Mouse (Mus musculus): ENCODE measurements at regions not wholly inside any gene's neighbourhood (a gene's known extent, or its start where the extent isn't known, plus 50 kb on each side); places are given as distances from the start of the nearest gene placed in this dataset.
"Not testable (repeated sequence)": the region's sequence is repeated elsewhere in the genome, so short reads cannot be mapped to it uniquely, and the experiment has no call there.

DNA sequence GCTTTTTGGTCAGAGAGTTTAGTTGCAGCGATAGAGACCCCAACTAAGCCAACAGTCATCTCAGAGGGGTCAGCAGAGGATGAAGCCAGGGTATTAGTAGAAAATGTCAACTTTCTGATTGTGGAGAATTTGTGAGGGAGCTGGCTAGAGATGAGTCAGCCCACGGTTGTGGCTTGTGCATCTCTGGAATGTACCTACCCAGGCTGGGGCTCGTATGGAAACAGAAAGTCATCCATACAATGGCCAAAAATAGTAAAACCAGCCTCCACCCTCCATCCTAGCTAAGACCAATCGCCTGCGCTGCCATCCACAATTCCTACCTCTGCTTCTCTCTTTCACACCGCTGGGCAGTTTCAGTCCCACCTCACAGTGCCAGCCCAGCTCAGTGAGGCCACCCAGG lies 94.9 kb downstream of the Gm5426 start:
- Histone ChIP-seq H3K4me2 (replicated peaks) (no peak overlapping the region), H3K4me3 (replicated peaks) (no peak overlapping the region), H3K36me3 (no peaks in the 10 kb centered on the region), H3K9ac (no peak overlapping the region), H3K27ac (no peak overlapping the region), H3K4me1 (replicated peaks) (0 out of 2 replicates have a peak, but pooled peaks cover 3% of the 10 kb centered on the region), H3K27me3 (replicated peaks) (no peaks in the 10 kb centered on the region), H3K9me3 (no peaks in the 10 kb centered on the region)
- no peak for ATAC-seq
- WGBS, result 79% methylated on average over 6 of the region's 6 CpGs

DNA sequence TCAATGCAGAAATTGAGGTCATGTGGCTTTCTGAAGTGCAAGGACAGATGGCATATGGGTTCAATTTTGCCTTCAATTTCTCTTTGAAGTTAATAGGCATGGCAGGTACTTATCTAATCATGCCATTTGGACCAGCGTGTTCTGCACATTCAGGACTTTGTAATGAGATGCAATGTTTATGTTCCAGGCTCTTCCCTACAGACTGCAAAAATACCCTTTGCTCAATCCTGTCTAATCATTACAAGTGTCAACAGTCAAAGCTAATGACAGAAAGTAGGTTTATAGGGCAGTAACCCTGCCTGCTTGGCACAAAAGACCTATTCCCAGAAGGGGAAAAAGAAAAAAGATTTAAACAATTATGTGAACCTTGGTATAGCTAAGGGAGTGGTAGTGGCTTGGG lies 96.5 kb downstream of the Gm5426 start:
- no peak overlapping the region for H3K4me3 ChIP-seq (replicated peaks)
- H3K9me3 ChIP-seq, result no peaks in the 10 kb centered on the region
- no peak overlapping the region for H3K4me2 ChIP-seq (replicated peaks)
- WGBS, result 32% methylated on average over 1 of the region's 1 CpGs
- no peak overlapping the region for H3K9ac ChIP-seq
- H3K36me3 ChIP-seq, result no peaks in the 10 kb centered on the region
- no peak overlapping the region for H3K27ac ChIP-seq
- peak; percentile 80 for ATAC-seq
- H3K27me3 ChIP-seq (replicated peaks), result no peaks in the 10 kb centered on the region
- 0 out of 2 replicates have a peak, but pooled peaks cover 3% of the 10 kb centered on the region for H3K4me1 ChIP-seq (replicated peaks)

DNA sequence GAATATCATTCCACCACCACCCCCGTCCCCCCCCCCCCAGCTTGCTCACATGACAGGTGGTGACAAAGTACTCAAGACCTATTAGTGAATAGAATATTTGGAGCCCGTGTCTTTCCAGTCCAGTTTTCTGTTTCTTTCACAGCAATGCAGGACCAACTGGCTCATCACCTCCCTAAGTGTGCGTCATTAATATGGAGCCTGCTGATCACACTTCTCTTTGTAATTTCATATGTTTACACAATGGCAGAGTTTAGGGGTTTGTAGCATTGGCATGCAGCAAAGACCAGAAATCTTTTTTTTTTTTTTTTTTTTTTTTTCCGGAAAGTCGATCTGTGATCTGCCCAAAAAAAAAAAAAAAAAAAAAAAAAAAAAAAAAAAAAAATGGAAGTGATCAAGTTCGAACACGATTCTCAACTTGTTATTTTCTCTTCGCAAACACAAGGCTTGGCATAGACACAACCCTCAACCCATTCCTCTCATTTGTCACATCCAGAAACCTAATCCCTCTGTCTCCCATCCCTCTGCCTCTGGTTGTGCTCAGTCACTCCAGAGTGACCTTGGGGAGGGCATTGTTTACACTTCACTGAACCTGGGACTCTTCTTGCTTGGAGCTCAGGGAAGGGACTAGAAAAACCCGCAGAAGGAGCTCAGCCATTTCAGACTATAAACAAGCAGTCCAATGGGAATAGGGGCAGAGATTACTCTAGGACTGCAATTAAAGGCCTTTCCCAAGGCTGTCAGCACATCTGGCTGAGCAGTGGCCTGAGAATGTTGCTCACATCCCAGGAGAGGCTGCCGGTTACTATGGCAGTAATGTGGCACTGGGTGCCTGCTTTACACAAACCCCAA lies 98.4 kb downstream of the Gm5426 start:
- peak; percentile 22; the same call in 1 of the 2 replicates for ATAC-seq

DNA sequence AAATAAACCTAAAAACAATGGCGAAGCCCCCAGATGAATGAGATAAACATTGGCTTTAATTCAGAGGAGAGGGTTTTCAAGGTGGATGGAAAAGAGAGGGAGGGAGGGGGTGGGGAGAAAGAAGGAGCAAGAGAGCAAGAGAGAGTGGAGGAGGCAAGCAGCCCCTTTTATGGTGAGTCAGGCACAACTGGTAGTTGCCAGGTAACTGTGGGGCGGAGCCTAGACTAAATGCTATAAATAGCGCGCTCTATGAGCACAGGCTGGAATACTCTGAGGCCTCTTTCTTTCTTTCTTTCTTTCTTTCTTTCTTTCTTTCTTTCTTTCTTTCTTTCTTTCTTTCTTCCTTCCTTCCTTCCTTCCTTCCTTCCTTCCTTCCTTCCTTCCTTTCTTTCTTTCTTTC lies 99.6 kb downstream of the Gm5426 start:
- H3K4me3 ChIP-seq (replicated peaks); ATAC-seq; H3K36me3 ChIP-seq; H3K9me3 ChIP-seq; H3K9ac ChIP-seq; H3K4me1 ChIP-seq (replicated peaks); H3K4me2 ChIP-seq (replicated peaks); H3K27ac ChIP-seq; H3K27me3 ChIP-seq (replicated peaks): not testable (repeated sequence)
- WGBS, result 81% methylated on average over 4 of the region's 4 CpGs

More for the DNA sequence above, 98.4 kb downstream of the Gm5426 start:
- Histone ChIP-seq H3K27me3 (replicated peaks) (no peaks in the 10 kb centered on the region), H3K9me3 (no peaks in the 10 kb centered on the region), H3K4me1 (replicated peaks) (0 out of 2 replicates have a peak, but pooled peaks cover 3% of the 10 kb centered on the region), H3K4me3 (replicated peaks) (no peak overlapping the region), H3K36me3 (no peaks in the 10 kb centered on the region), H3K9ac (no peak overlapping the region), H3K4me2 (replicated peaks) (no peak overlapping the region), H3K27ac (no peak overlapping the region)
- WGBS, result 45% methylated on average over 9 of the region's 10 CpGs

DNA sequence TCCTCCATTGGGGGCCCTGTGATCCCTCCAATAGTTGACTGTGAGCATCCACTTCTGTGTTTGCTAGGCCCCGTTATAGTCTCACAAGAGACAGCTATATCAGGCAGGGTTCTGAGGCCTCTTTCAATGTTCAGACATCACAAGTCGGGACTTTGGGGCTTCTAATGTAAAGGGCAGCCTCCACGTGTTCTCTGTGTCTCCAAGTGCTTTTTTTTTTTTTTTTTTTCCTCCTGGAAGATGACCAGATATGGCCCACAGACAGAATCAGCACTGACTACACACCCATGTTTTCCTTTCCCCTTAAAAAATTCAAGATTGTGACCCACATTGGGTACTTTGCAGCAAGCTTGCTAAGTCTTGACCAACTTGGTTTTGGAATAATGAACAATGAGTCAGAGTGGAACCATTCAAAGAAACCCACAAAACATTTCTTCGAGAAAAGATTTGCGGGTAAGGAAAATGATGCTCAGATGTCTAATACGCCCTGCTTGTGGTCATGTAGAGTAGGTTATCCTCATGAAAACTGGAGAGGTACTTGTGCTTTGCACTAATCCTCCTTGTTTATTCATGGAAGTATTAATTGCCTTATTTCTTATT lies 100.5 kb downstream of the Gm5426 start:
- H3K4me2 ChIP-seq (replicated peaks), result no peak overlapping the region
- no peak overlapping the region for H3K9ac ChIP-seq
- no peak for ATAC-seq
- 94% methylated on average over 6 of the region's 6 CpGs for WGBS
- no peak overlapping the region for H3K27ac ChIP-seq
- no peaks in the 10 kb centered on the region for H3K36me3 ChIP-seq
- H3K9me3 ChIP-seq, result no peaks in the 10 kb centered on the region
- H3K27me3 ChIP-seq (replicated peaks), result no peaks in the 10 kb centered on the region
- no peak overlapping the region for H3K4me3 ChIP-seq (replicated peaks)
- no peaks in the 10 kb centered on the region for H3K4me1 ChIP-seq (replicated peaks)

DNA sequence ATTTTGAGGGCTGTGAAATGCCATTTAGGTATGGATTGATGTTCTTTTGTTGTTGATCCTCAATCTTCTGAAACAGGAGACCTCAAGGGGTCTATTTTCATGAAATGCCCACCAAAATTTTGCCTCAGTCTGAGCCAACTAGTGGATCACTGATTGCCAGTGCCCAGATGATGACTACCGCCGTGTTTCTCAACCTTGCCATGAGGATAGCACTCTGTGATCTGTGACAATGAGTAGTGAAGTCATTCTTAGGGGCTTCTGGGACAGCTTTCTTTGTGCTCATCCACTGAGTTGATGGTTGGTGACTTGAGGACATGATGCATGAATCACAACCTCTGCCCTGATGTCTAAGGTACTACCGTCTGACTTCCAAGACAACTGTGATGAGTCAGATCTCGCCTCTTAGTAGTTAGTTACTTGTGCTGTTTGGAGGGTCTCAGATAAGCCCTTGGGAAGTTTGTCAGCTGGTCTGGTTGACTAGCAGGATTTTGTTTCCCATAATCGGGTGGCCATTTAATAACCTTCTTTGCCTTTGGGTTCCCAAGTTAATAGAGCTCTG lies 101.2 kb downstream of the Gm5426 start:
- ATAC-seq, result no peak
- H3K4me1 ChIP-seq (replicated peaks), result no peaks in the 10 kb centered on the region
- 94% methylated on average over 5 of the region's 5 CpGs for WGBS
- H3K27me3 ChIP-seq (replicated peaks), result no peaks in the 10 kb centered on the region
- H3K4me2 ChIP-seq (replicated peaks), result no peak overlapping the region
- no peaks in the 10 kb centered on the region for H3K36me3 ChIP-seq
- no peak overlapping the region for H3K4me3 ChIP-seq (replicated peaks)
- no peak overlapping the region for H3K9ac ChIP-seq
- no peak overlapping the region for H3K27ac ChIP-seq
- H3K9me3 ChIP-seq, result no peaks in the 10 kb centered on the region

DNA sequence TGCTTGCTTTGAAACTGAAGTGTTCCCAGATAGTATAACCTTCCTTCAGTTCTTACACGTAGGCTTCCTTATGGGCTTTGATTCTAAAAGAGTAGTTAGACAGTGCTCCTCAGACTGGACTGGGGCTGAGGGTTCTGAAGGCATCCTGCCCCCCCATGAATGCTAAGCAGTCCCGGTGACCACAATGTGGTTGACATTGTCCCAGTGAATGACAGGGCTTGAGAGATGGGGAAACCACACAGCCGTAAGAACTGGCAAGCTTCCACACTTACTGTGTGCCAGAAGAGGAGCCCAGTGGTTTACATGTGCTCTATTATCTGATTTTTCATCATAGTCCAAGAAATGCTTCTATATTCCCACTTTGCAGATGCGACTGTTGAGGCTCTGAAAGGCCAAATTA lies 101.8 kb downstream of the Gm5426 start:
- Histone ChIP-seq H3K9ac (no peak overlapping the region), H3K4me1 (replicated peaks) (no peaks in the 10 kb centered on the region), H3K4me2 (replicated peaks) (no peak overlapping the region), H3K27me3 (replicated peaks) (no peaks in the 10 kb centered on the region), H3K9me3 (no peaks in the 10 kb centered on the region), H3K4me3 (replicated peaks) (no peak overlapping the region), H3K36me3 (no peaks in the 10 kb centered on the region), H3K27ac (no peak overlapping the region)
- no peak for ATAC-seq
- 87% methylated on average over 4 of the region's 4 CpGs for WGBS

DNA sequence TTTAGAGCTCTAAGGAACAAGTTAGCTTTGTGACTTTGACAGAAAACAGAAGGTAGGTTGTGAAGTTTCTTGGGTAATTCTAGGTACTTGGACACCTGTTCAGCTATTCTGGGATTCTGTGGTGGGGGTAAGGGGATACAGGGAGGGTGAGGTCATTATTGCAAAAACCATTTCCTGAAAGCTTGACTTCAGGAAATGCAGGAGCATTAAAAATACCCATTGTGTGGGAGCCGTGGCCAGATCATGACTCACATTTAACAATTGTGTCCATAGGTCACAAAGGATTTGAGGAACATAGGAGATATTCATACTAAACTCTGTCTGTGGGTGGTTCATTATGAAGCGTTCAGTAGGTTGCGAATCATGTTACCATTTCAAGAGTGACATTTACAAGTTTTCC lies 102.4 kb downstream of the Gm5426 start:
- no peaks in the 10 kb centered on the region for H3K4me1 ChIP-seq (replicated peaks)
- 63% methylated on average over 3 of the region's 3 CpGs for WGBS
- no peak overlapping the region for H3K9ac ChIP-seq
- no peaks in the 10 kb centered on the region for H3K27me3 ChIP-seq (replicated peaks)
- H3K4me2 ChIP-seq (replicated peaks), result no peak overlapping the region
- H3K9me3 ChIP-seq, result no peaks in the 10 kb centered on the region
- no peak overlapping the region for H3K4me3 ChIP-seq (replicated peaks)
- no peaks in the 10 kb centered on the region for H3K36me3 ChIP-seq
- ATAC-seq, result no peak
- no peak overlapping the region for H3K27ac ChIP-seq

DNA sequence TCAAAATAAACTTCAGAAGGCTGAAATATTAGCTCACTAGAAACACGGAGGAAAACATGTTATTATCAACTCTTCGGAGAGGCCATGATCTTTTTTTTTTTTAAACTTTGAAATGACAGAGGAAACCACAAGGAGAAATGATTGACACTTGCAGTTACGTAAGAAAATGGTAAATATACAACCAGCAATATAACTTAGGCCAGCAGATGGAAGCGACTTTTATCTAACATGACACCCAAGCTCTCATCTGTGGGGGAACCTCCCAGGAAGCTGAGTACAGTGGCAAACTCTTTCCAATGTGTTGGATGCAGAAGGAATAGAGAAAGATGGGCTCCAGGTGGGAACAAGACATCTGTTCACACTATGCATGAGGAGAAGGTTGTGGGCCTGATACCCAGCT lies 104.2 kb downstream of the Gm5426 start:
- WGBS, result 77% methylated on average over 4 of the region's 4 CpGs
- no peak for ATAC-seq
- no peak overlapping the region for H3K4me3 ChIP-seq (replicated peaks)
- H3K27me3 ChIP-seq (replicated peaks), result no peaks in the 10 kb centered on the region
- no peak overlapping the region for H3K27ac ChIP-seq
- no peaks in the 10 kb centered on the region for H3K4me1 ChIP-seq (replicated peaks)
- no peak overlapping the region for H3K9ac ChIP-seq
- no peaks in the 10 kb centered on the region for H3K9me3 ChIP-seq
- no peak overlapping the region for H3K4me2 ChIP-seq (replicated peaks)
- H3K36me3 ChIP-seq, result no peaks in the 10 kb centered on the region

DNA sequence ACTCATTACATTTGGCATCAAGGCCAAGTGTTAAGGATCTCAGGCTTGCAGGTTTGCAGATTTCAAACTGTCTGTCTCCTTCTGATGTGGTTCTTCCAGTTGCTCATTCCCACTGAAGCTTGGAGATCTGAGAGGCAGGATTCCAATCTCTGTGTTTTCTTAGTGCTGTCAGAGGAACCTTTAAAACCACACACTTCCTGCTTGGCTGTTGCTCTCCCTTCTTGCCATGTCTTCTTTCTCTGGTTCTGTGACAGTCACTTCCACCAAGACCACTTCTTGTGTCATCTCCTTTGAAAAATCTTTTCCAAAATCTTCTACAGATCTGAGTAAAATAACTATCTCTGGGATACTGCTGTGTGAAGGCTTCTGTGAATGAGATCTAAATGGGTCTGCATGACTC lies 117.3 kb downstream of the Gm5426 start:
- H3K4me3 ChIP-seq (replicated peaks), result no peak overlapping the region
- H3K4me2 ChIP-seq (replicated peaks), result no peak overlapping the region
- H3K27me3 ChIP-seq (replicated peaks), result no peaks in the 10 kb centered on the region
- no peak for ATAC-seq
- H3K27ac ChIP-seq, result no peak overlapping the region
- no peaks in the 10 kb centered on the region for H3K9me3 ChIP-seq
- no peaks in the 10 kb centered on the region for H3K4me1 ChIP-seq (replicated peaks)
- no peak overlapping the region for H3K9ac ChIP-seq
- no peaks in the 10 kb centered on the region for H3K36me3 ChIP-seq

DNA sequence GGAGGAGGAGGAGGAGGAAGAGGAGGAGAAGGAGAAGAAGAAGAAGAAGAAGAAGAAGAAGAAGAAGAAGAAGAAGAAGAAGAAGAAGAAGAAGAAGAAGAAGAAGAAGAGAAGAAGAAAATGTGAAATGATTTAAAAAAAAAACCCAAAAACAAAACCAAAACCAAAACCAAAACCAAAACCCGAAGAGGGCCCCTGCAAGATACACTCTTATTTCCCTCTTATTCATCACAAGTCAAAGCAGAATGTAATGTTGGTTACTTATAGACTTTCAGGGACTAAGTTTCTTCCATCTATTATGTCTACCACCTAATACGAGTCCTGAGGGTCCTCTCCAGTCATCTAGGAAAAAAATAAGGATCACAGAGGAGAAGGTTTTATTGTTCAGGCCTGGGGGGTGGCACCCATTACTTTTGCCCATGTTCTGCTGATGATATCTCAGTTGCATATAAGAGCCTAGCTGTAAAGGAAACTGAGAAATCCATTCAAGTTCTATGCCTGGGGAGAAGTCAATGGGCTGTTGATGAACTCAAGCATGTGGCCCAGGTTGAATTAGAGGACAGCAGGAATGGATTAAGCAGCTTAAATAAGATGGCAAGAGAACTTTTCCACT lies 118.0 kb downstream of the Gm5426 start:
- no peak for ATAC-seq
- Histone ChIP-seq H3K27ac (no peak overlapping the region), H3K36me3 (no peaks in the 10 kb centered on the region), H3K4me1 (replicated peaks) (no peaks in the 10 kb centered on the region), H3K9me3 (no peaks in the 10 kb centered on the region), H3K9ac (no peak overlapping the region), H3K27me3 (replicated peaks) (no peaks in the 10 kb centered on the region), H3K4me2 (replicated peaks) (no peak overlapping the region), H3K4me3 (replicated peaks) (no peak overlapping the region)
- 84% methylated on average over 2 of the region's 2 CpGs for WGBS

DNA sequence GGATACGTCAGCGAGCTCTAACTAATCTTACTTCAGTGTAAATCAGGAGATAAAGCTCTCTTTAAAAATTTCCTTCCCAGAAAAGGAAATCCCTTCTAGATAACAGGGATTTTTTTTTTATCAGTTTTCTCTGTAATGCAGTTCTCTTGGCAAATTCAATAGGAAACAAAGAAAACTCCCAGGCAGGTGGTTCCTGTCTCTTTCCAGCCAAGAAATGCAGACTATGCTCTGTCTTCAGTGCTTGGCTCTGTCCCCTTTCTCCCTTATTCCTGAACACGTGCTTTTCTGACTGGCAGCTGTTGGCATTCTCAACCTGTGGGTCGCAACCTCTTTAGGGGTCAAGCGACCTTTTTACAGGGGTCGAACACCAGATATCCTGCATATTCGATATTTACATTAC lies 121.5 kb downstream of the Gm5426 start:
- no peaks in the 10 kb centered on the region for H3K9me3 ChIP-seq
- H3K4me3 ChIP-seq (replicated peaks), result no peak overlapping the region
- H3K27ac ChIP-seq, result no peak overlapping the region
- H3K4me1 ChIP-seq (replicated peaks), result no peaks in the 10 kb centered on the region
- WGBS, result 60% methylated on average over 7 of the region's 7 CpGs
- H3K9ac ChIP-seq, result no peak overlapping the region
- ATAC-seq, result no peak
- no peaks in the 10 kb centered on the region for H3K36me3 ChIP-seq
- no peaks in the 10 kb centered on the region for H3K27me3 ChIP-seq (replicated peaks)
- H3K4me2 ChIP-seq (replicated peaks), result no peak overlapping the region

All from intestine, embryonic 15.5 days (tissue).